Mouse (Mus musculus) MEL (cell line): Measurements from ENCODE around the gene AI182371. TPM values are rescaled to one million over a fixed set of nuclear protein-coding genes. Genes with fewer than 3 reads are reported as not detected.

Experiments
- DNase-seq: peaks from one replicate; pipeline ENCODE4 v3.0.0; 2011; ENCODE audit warnings: low read depth, low spot score
- H3K27ac ChIP-seq: 2 replicates; pipeline ENCODE4 v1.5.1; 2012; ENCODE audit warnings: low read depth, mild to moderate bottlenecking, control low read depth, low read length, moderate library complexity; ENCODE audit not compliant: control insufficient read depth
- H3K27me3 ChIP-seq, 2 experiments: fragments of 150-350 bp in 1 of 2; sonication (generic) in 1 of 2; 2 replicates each; pipeline ENCODE4 v1.6.1; 2012; ENCODE audit warnings: low read length in 2 of 2, mild to moderate bottlenecking in 2 of 2, improper control_type of control experiment in 1 of 2, moderate library complexity in 1 of 2; ENCODE audit not compliant: insufficient read depth in 2 of 2, control insufficient read depth in 1 of 2
- H3K36me3 ChIP-seq, 2 experiments: 2 replicates each; pipeline ENCODE4 v1.6.1; 2012 to 2014; ENCODE audit warnings: low read length in 2 of 2, improper control_type of control experiment in 1 of 2, inconsistent platforms in 1 of 2, mild to moderate bottlenecking in 1 of 2; ENCODE audit not compliant: insufficient read depth in 2 of 2, control insufficient read depth in 1 of 2
- H3K4me1 ChIP-seq, 2 experiments: fragments of 150-350 bp in 1 of 2; sonication (generic) in 1 of 2; 2 replicates each; pipeline ENCODE4 v1.6.1; 2012; ENCODE audit warnings: low read length in 2 of 2, improper control_type of control experiment in 1 of 2, mild to moderate bottlenecking in 1 of 2; ENCODE audit not compliant: insufficient read depth in 2 of 2, control insufficient read depth in 1 of 2
- H3K4me3 ChIP-seq, 2 experiments: fragments of 150-350 bp in 1 of 2; sonication (generic) in 1 of 2; 2 replicates each; pipeline ENCODE4 v1.5.1; 2012; ENCODE audit warnings: low read depth in 2 of 2, low read length in 2 of 2, mild to moderate bottlenecking in 2 of 2, moderate library complexity in 2 of 2, control low read depth in 1 of 2, improper control_type of control experiment in 1 of 2; ENCODE audit not compliant: control insufficient read depth in 1 of 2, insufficient read depth in 1 of 2
- H3K79me2 ChIP-seq: 2 replicates; pipeline ENCODE4 v1.6.1; 2012; ENCODE audit warnings: mild to moderate bottlenecking, low read length, moderate library complexity; ENCODE audit not compliant: control insufficient read depth, poor library complexity, insufficient read depth
- H3K9ac ChIP-seq: 2 replicates; pipeline ENCODE4 v1.6.1; 2012; ENCODE audit warnings: low read depth, mild to moderate bottlenecking, control low read depth, low read length, moderate library complexity; ENCODE audit not compliant: control insufficient read depth, poor library complexity, severe bottlenecking
- H3K9me3 ChIP-seq: fragments of 150-350 bp; sonication (generic); replicated peaks from 2 replicates; pipeline ENCODE4 v1.6.1; 2012; ENCODE audit warnings: mild to moderate bottlenecking, low read length, improper control_type of control experiment, moderate library complexity; ENCODE audit not compliant: insufficient read depth
- BHLHE40 ChIP-seq: IDR thresholded peaks from 2 replicates; pipeline ENCODE4 v1.6.1; 2012; ENCODE audit warnings: low read depth, mild to moderate bottlenecking, inconsistent platforms, low read length, improper control_type of control experiment, borderline replicate concordance
- CHD1 ChIP-seq: IDR thresholded peaks from 2 replicates; pipeline ENCODE4 v1.6.1; 2012; ENCODE audit warnings: low read depth, mild to moderate bottlenecking, inconsistent platforms, low read length, improper control_type of control experiment
- CHD2 ChIP-seq: IDR thresholded peaks from 2 replicates; pipeline ENCODE4 v1.6.1; 2011; ENCODE audit warnings: low read length, improper control_type of control experiment
- ELF1 ChIP-seq: IDR thresholded peaks from 2 replicates; pipeline ENCODE4 v1.6.1; 2014; ENCODE audit warnings: low read depth, mild to moderate bottlenecking, inconsistent platforms, low read length, improper control_type of control experiment, moderate library complexity
- EP300 ChIP-seq, 2 experiments: IDR thresholded peaks; 2 replicates each; pipeline ENCODE4 v1.6.1; 2011; ENCODE audit warnings: improper control_type of control experiment in 2 of 2, low read length in 2 of 2, low read depth in 1 of 2, mild to moderate bottlenecking in 1 of 2
- ETS1 ChIP-seq: IDR thresholded peaks from 2 replicates; pipeline ENCODE4 v1.6.1; 2012; ENCODE audit warnings: low read depth, mild to moderate bottlenecking, inconsistent platforms, low read length, improper control_type of control experiment, moderate library complexity
- GABPA ChIP-seq: IDR thresholded peaks from 2 replicates; pipeline ENCODE4 v1.6.1; 2012; ENCODE audit warnings: low read depth, mild to moderate bottlenecking, inconsistent platforms, low read length, improper control_type of control experiment, moderate library complexity
- GATA1 ChIP-seq: IDR thresholded peaks from 2 replicates; pipeline ENCODE4 v1.6.1; 2011; ENCODE audit warnings: low read depth, low read length, improper control_type of control experiment
- JUND ChIP-seq: IDR thresholded peaks from 2 replicates; pipeline ENCODE4 v1.6.1; 2011; ENCODE audit warnings: low read depth, mild to moderate bottlenecking, improper control_type of control experiment, low read length
- KAT2A ChIP-seq: conservative IDR thresholded peaks from 2 replicates; pipeline ENCODE4 v1.6.1; 2012; ENCODE audit warnings: low read depth, low read length, improper control_type of control experiment, inconsistent platforms
- MAFK ChIP-seq: IDR thresholded peaks from 2 replicates; pipeline ENCODE4 v1.6.1; 2011; ENCODE audit warnings: low read depth, mild to moderate bottlenecking, low read length, improper control_type of control experiment, borderline replicate concordance
- MXI1 ChIP-seq: IDR thresholded peaks from 2 replicates; pipeline ENCODE4 v1.6.1; 2011; ENCODE audit warnings: mild to moderate bottlenecking, low read depth, low read length, improper control_type of control experiment
- MYB ChIP-seq: IDR thresholded peaks from 2 replicates; pipeline ENCODE4 v1.6.1; 2011; ENCODE audit warnings: mild to moderate bottlenecking, low read depth, low read length, improper control_type of control experiment
- MYC ChIP-seq: IDR thresholded peaks from 2 replicates; pipeline ENCODE4 v1.6.1; 2011; ENCODE audit warnings: low read depth, mild to moderate bottlenecking, low read length, improper control_type of control experiment, moderate library complexity
- NRF1 ChIP-seq: IDR thresholded peaks from 2 replicates; pipeline ENCODE4 v1.6.1; 2014; ENCODE audit warnings: low read depth, mild to moderate bottlenecking, inconsistent platforms, low read length, improper control_type of control experiment, moderate library complexity; ENCODE audit not compliant: poor library complexity, insufficient read depth, severe bottlenecking
- POLR2A ChIP-seq, 2 experiments: IDR thresholded peaks; 2 replicates each; pipeline ENCODE4 v1.6.1; 2011 to 2012; ENCODE audit warnings: low read length in 2 of 2, mild to moderate bottlenecking in 2 of 2, control low read depth in 1 of 2, improper control_type of control experiment in 1 of 2, low read depth in 1 of 2, moderate library complexity in 1 of 2; ENCODE audit not compliant: control insufficient read depth in 1 of 2, insufficient read depth in 1 of 2, poor library complexity in 1 of 2
- POLR2AphosphoS2 ChIP-seq: IDR thresholded peaks from 2 replicates; pipeline ENCODE4 v1.6.1; 2011; ENCODE audit warnings: low read length, improper control_type of control experiment
- POLR2AphosphoS5 ChIP-seq: IDR thresholded peaks from 2 replicates; pipeline ENCODE4 v1.6.1; 2012; ENCODE audit warnings: low read depth, borderline replicate concordance, mild to moderate bottlenecking, inconsistent platforms, low read length, moderate library complexity, mixed read lengths
- RCOR1 ChIP-seq: IDR thresholded peaks from 2 replicates; pipeline ENCODE4 v1.6.1; 2012; ENCODE audit warnings: low read depth, mild to moderate bottlenecking, inconsistent platforms, low read length, improper control_type of control experiment
- TBP ChIP-seq: IDR thresholded peaks from 2 replicates; pipeline ENCODE4 v1.8.0; 2011; ENCODE audit warnings: low read depth, low read length, improper control_type of control experiment
- UBTF ChIP-seq: IDR thresholded peaks from 2 replicates; pipeline ENCODE4 v1.6.1; 2012; ENCODE audit warnings: low read depth, mild to moderate bottlenecking, inconsistent platforms, low read length, improper control_type of control experiment, moderate library complexity, borderline replicate concordance; ENCODE audit not compliant: insufficient read depth
- ZKSCAN1 ChIP-seq: IDR thresholded peaks from 2 replicates; pipeline ENCODE4 v1.6.1; 2012; ENCODE audit warnings: low read depth, mild to moderate bottlenecking, inconsistent platforms, low read length, improper control_type of control experiment, moderate library complexity
- ZMIZ1 ChIP-seq: IDR thresholded peaks from 2 replicates; pipeline ENCODE4 v1.6.1; 2012; ENCODE audit warnings: low read depth, mild to moderate bottlenecking, inconsistent platforms, low read length, improper control_type of control experiment, moderate library complexity
- ZNF384 ChIP-seq: IDR thresholded peaks from 2 replicates; pipeline ENCODE4 v1.6.1; 2012; ENCODE audit warnings: low read depth, mild to moderate bottlenecking, inconsistent platforms, low read length, improper control_type of control experiment
- polyA plus RNA-seq, 2 experiments: library from polyadenylated mRNA; stranded (reverse) in 1 of 2; unstranded in 1 of 2; fragments of >175 nt in 1 of 2; fragments of >200 nt in 1 of 2; gene quantifications; 2 replicates each; pipeline versions ENCODE4 v1.2.1 to v1.2.4; 2012; ENCODE audit warnings: low replicate concordance in 2 of 2, low read depth in 1 of 2; ENCODE audit not compliant: insufficient read length in 2 of 2, insufficient read depth in 1 of 2, missing spikeins in 1 of 2
- total RNA-seq: library from RNA; depleted of rRNA; stranded (reverse); fragments of 300-350 nt; gene quantifications from 2 replicates; pipeline ENCODE4 v1.2.3, GENCODE M21; 2012

Gene AI182371
- total and polyA plus RNA-seq, 3 experiments = 0.12 to 0.40 TPM; not detected in 1

DNA sequence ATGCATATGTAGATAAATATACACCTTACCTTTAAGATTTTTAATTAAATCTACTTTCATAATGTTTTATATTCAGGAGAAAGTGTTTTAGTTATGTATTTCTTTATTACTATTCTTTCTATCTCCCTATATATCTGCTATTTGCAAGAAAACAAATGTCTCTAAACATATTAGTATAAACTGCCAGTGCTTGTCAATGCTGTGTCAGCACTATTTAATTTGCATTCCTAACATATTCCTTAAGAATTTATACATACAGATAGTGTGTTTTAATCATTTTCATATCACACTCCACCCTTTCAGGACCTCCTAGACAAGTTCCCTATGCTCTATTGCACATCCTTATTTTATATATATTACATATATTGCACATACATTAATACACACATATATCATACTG lies 1.4 kb upstream of the AI182371 start:
- peak; percentile 49; the same call in 1 of the 2 replicates for TF ChIP-seq MAFK
- TF ChIP-seq TBP = no peak
- TF ChIP-seq, all 39 proteins: peak for 1
- Histone ChIP-seq H3K79me2 (no peaks in the 10 kb centered on the region), H3K27me3 (no peaks in the 10 kb centered on the region), H3K4me1 (peaks cover 0 to 3% of the 10 kb centered on the region in 2 experiments; a peak in 1 of 4 replicates), H3K9ac (no peak overlapping the region), H3K4me3 (no peak overlapping the region), H3K36me3 (peaks cover 0 to 2% of the 10 kb centered on the region in 2 experiments; a peak in 1 of 4 replicates), H3K27ac (no peak overlapping the region), H3K9me3 (no peaks in the 10 kb centered on the region)
- DNase-seq = no peak

DNA sequence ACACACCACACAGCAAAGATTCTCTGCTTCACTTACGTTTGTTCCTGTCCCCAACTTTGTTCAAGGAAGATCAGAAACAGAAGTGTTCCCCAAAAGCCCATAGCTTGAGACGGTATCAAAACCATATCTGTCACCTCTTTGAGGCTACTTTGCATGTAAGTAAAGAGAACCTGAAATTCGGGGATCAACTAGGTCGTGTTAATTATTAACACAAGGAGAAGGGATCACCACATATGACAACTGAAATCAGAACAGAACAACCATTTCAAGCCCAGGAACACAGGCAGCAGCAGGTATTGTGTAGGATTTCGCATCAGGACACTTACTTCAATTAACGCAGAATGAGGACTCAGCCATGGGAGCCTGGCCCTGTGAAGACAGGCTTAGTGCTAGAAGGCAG lies 814 bp downstream of the AI182371 start:
- no peak overlapping the region for H3K27ac ChIP-seq
- H3K27me3 ChIP-seq = no peaks in the 10 kb centered on the region
- TF ChIP-seq RCOR1 (no peak), JUND (no peak), MYB (no peak), ELF1 (no peak), GABPA (no peak), MYC (no peak), CHD1 (no peak), UBTF (no peak), KAT2A (no peak), POLR2A (IDR thresholded peaks at IDR 0.05; ENCODE audit: control insufficient read depth in 1 of 2, insufficient read depth in 1 of 2, low read depth in 1 of 2, low read length in 2 of 2, poor library complexity in 1 of 2) (no peak), ZKSCAN1 (no peak), MXI1 (no peak)
- TF ChIP-seq, all 39 proteins: peak for 0
- Histone ChIP-seq H3K9me3 (no peaks in the 10 kb centered on the region), H3K4me3 (no peak overlapping the region), H3K9ac (no peak overlapping the region), H3K4me1 (peaks cover 0 to 3% of the 10 kb centered on the region in 2 experiments; a peak in 1 of 4 replicates), H3K36me3 (peaks cover 0 to 2% of the 10 kb centered on the region in 2 experiments; a peak in 1 of 4 replicates), H3K79me2 (no peaks in the 10 kb centered on the region)
- DNase-seq = no peak

DNA sequence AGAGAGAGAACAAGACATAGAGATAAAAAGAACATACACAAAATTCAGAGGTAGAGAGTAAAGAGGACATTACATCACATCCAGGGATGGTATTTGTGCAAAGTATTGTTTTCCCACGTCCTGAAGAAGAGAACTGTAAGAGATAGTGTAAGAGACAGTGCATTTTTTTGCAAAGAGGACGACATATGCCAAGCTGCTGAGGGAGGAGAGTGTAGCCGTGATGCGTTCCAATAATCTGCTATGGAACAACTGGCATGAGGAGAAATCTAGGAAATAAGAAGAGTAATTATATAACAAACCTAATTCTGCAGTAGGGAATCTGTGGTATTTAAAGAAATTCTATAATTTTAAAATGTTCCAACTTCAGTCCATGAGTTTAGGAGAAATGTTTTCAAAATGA lies 13.9 kb downstream of the AI182371 start:
- Histone ChIP-seq H3K27ac (no peak overlapping the region), H3K9ac (no peak overlapping the region), H3K79me2 (no peaks in the 10 kb centered on the region), H3K4me1 (no peaks in the 10 kb centered on the region), H3K27me3 (peaks cover 0 to 5% of the 10 kb centered on the region in 2 experiments; a peak in 3 of 4 replicates), H3K36me3 (no peaks in the 10 kb centered on the region), H3K9me3 (no peaks in the 10 kb centered on the region), H3K4me3 (no peak overlapping the region)
- DNase-seq = no peak
- no peak for TF ChIP-seq GATA1
- TF ChIP-seq CHD1 = no peak
- TF ChIP-seq MYB = no peak
- TF ChIP-seq ZNF384 = no peak
- no peak for TF ChIP-seq POLR2AphosphoS2
- TF ChIP-seq EP300 (IDR thresholded peaks at IDR 0.05; ENCODE audit: low read depth in 1 of 2, low read length in 2 of 2) = no peak
- no peak for TF ChIP-seq BHLHE40
- TF ChIP-seq POLR2AphosphoS5 = no peak
- no peak for TF ChIP-seq ETS1
- TF ChIP-seq ZMIZ1 = no peak
- TF ChIP-seq ZKSCAN1 = no peak
- TF ChIP-seq NRF1 = no peak
- no peak for TF ChIP-seq CHD2
